Mouse (Mus musculus) limb, embryonic 15.5 days (tissue): ENCODE results near the gene Batf3. TPM values are rescaled to one million over a fixed set of nuclear protein-coding genes. Genes with fewer than 3 reads are reported as not detected.

Experiments
- ATAC-seq: fragments of 200-750 bp; cut with Nextera tagmentation; 2 replicates; pipeline ENCODE4 v1.8.0; 2017; ENCODE audit warnings: low read depth, moderate TSS enrichment; ENCODE audit not compliant: insufficient number of reproducible peaks, low FRiP score, low TSS enrichment
- H3K27ac ChIP-seq: fragments of 300-500 bp; sonication (generic); 2 replicates; pipeline ENCODE4 v1.5.1; 2015; ENCODE audit warnings: moderate library complexity, mild to moderate bottlenecking, inconsistent platforms
- H3K27me3 ChIP-seq: fragments of 300-500 bp; sonication (generic); 2 replicates; pipeline ENCODE4 v1.6.1; 2015; ENCODE audit warnings: inconsistent platforms
- H3K36me3 ChIP-seq: fragments of 300-500 bp; sonication (generic); 2 replicates; pipeline ENCODE4 v1.6.1; 2015; ENCODE audit warnings: inconsistent platforms
- H3K4me1 ChIP-seq: fragments of 300-500 bp; sonication (generic); 2 replicates; pipeline ENCODE4 v1.6.1; 2015; ENCODE audit warnings: inconsistent platforms
- H3K4me2 ChIP-seq: fragments of 300-500 bp; sonication (generic); 2 replicates; pipeline ENCODE4 v1.6.1; 2015; ENCODE audit warnings: mild to moderate bottlenecking, inconsistent platforms
- H3K4me3 ChIP-seq: fragments of 300-500 bp; sonication (generic); 2 replicates; pipeline ENCODE4 v1.5.1; 2015; ENCODE audit warnings: mild to moderate bottlenecking, inconsistent platforms
- H3K9ac ChIP-seq: fragments of 300-500 bp; sonication (generic); 2 replicates; pipeline ENCODE4 v1.6.1; 2015; ENCODE audit warnings: inconsistent platforms
- H3K9me3 ChIP-seq: fragments of 300-500 bp; sonication (generic); 2 replicates; pipeline ENCODE4 v1.6.1; 2016; ENCODE audit warnings: inconsistent platforms
- WGBS: fragments of 180-500 bp; shearing (Covaris S2); methylation state at CpG from one replicate; pipeline ENCODE4 v1.1.7; 2015; 5-methylcytosine and 5-hydroxymethylcytosine counted together
- polyA plus RNA-seq: library from polyadenylated mRNA; unstranded; fragments of >200 nt; fragmentation: Nextera tagmentation; extraction: Ambion mirVana; gene quantifications from 2 replicates; pipeline ENCODE4 v1.2.1, GENCODE M21; 2015

Batf3 gene
- polyA plus RNA-seq, 1 experiment from 2014 or later, result 12.8 TPM

DNA sequence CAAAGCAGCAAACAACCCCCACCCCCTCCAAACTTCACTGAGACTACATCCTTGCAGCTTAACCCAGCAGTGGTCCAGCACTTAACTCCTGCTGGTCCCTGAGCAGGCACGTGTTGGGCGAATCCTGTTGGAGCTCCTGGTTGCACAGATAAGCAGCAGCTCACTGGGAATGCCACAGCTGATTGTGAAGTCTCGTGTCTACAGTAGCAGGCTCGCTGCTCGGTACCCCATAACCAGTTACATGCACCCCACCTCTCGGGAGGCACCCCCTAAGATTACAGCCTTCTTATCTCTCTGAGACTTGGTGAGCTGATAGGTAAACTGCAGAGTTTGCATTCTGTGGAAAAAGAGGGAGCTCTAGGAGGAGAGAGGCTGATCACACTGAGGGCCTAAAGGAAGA, 8.3 kb upstream of the Batf3 start:
- peaks cover 10% of the 10 kb centered on the region; the same call in 1 of the 2 replicates for H3K4me1 ChIP-seq
- no peak overlapping the region for H3K27ac ChIP-seq
- no peaks in the 10 kb centered on the region for H3K27me3 ChIP-seq
- no peak overlapping the region for H3K4me3 ChIP-seq
- no peaks in the 10 kb centered on the region for H3K9me3 ChIP-seq
- no peak overlapping the region for H3K9ac ChIP-seq
- 0 out of 2 replicates have a peak, but pooled peaks cover 2% of the 10 kb centered on the region for H3K36me3 ChIP-seq
- 80% methylated on average over 6 of the region's 6 CpGs for WGBS
- no peak for ATAC-seq
- no peak overlapping the region for H3K4me2 ChIP-seq

DNA sequence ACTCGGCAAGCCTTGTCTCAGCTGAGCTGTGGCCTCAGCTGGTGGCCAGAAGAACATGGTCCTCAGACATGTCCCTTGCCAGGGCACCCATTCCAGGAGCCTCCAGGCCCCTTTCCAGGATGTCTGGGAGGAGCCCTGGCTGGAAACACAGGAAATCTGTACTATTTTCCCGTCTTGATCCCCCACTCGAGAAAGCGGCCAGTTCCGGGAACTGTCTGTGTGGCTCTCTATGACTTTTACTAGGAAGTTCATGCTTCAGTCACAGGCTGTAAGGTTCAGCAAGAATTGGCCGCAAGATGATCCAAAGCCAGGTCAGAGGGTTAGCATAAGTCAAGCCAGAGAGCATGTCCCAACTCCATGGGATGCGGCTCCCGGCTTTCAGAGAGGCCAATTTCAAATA, 5.6 kb upstream of the Batf3 start:
- Histone ChIP-seq H3K9ac (no peak overlapping the region), H3K4me3 (no peak overlapping the region), H3K4me2 (no peak overlapping the region), H3K36me3 (no peaks in the 10 kb centered on the region), H3K27me3 (no peaks in the 10 kb centered on the region), H3K27ac (no peak overlapping the region), H3K9me3 (no peaks in the 10 kb centered on the region), H3K4me1 (peaks cover 6% of the 10 kb centered on the region; the same call in 1 of the 2 replicates)
- ATAC-seq, result no peak
- WGBS, result 70% methylated on average over 8 of the region's 8 CpGs

DNA sequence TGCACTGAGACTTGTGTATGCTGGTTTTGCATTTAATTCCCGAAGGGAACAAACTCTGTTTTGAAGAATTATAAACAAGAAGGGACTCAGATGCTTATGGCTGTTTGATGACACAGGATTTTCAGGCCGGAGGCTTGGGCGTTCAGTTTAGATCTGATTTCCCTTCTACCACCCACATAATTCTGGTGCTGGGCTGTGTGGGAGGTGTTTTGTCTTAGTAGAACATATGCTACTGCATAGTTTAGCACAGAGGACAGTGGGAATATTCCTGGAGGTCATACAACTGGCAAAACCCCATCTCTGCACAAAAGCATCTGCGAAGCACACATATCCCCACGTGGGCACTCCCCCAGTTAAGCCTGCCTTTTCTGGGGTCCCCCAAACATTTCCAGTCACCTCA, 4.1 kb upstream of the Batf3 start:
- Histone ChIP-seq H3K9ac (no peak overlapping the region), H3K9me3 (no peaks in the 10 kb centered on the region), H3K27me3 (no peaks in the 10 kb centered on the region; the same call in 1 of the 2 replicates), H3K4me1 (peaks cover 20% of the 10 kb centered on the region), H3K27ac (no peak overlapping the region), H3K36me3 (no peaks in the 10 kb centered on the region), H3K4me2 (no peak overlapping the region), H3K4me3 (no peak overlapping the region)
- ATAC-seq, result no peak
- WGBS, result 73% methylated on average over 5 of the region's 5 CpGs

DNA sequence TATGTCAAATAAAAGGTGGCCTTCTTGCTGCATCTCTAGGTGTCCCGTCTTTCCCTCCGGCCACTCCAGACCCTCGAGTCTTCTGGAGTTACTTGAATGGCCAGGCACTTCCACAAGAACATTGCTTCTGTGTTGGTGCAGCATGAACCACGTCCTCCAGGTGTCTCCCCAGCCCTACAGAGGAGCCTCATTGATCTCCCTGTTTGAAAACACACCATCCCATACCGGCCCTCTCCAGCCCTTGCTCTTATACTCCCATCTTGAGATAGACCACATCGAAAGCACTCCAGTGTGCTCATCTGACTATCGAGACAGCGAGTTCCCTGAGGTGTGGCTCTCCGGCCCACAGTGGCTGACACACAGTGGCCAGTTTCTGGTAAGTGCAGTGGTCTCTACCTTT, 2.6 kb upstream of the Batf3 start:
- no peak overlapping the region for H3K4me3 ChIP-seq
- no peak overlapping the region for H3K4me2 ChIP-seq
- peaks cover 31% of the 10 kb centered on the region for H3K4me1 ChIP-seq
- H3K36me3 ChIP-seq, result no peaks in the 10 kb centered on the region
- WGBS, result 70% methylated on average over 9 of the region's 9 CpGs
- ATAC-seq, result no peak
- H3K27ac ChIP-seq, result no peak overlapping the region
- H3K27me3 ChIP-seq, result peaks cover 8% of the 10 kb centered on the region; the same call in 1 of the 2 replicates
- H3K9me3 ChIP-seq, result no peaks in the 10 kb centered on the region
- no peak overlapping the region for H3K9ac ChIP-seq

DNA sequence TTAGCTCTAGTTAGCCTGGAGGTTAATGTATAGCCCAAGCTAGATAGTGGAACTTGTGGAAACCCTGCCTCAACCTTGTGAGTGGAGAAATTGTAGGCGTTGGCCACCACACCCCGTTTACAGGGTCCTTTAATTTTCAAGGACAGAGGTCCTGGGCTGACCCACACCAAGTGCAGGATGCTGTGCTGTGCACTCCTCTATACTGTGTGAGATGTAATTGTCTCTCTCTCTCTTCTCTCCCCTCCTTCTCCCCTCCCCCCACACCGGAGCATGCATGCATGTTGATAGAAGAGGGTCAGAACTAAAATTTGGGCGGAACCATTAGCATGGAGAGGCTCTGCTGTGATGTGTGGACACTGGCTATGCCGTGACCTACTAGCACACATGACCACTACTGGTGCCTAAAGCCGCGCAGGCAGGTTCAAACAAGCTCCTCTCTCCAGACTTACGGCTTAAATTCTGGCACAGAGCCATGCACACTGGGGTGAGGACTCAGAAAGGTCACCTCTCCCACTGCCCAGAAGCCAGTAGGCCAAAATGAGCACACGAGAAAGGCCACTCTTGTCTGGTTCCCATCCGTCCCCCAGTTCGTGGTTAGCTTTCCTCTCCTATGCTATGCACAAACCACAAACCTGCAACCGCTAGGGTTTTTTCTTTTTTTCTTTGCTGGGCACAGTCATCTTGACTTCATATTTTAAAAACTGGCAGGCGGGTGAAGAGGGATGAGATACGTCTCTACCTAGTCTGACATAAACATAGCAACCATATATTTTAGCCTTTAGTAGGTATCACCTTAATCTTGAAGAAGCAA, 571 bp upstream of the Batf3 start:
- Histone ChIP-seq H3K4me3 (peak overlapping the region; percentile 65), H3K9me3 (no peaks in the 10 kb centered on the region), H3K27me3 (peaks cover 8% of the 10 kb centered on the region; the same call in 1 of the 2 replicates), H3K9ac (no peak overlapping the region), H3K36me3 (no peaks in the 10 kb centered on the region), H3K4me2 (peak overlapping the region; percentile 99), H3K4me1 (peaks cover 27% of the 10 kb centered on the region), H3K27ac (no peak overlapping the region; the same call in 1 of the 2 replicates)
- ATAC-seq, result 0 out of 2 replicates have a peak, but pooled peaks have one; percentile 33
- whole genome bisulfite sequencing, result 41% methylated on average over 14 of the region's 14 CpGs

DNA sequence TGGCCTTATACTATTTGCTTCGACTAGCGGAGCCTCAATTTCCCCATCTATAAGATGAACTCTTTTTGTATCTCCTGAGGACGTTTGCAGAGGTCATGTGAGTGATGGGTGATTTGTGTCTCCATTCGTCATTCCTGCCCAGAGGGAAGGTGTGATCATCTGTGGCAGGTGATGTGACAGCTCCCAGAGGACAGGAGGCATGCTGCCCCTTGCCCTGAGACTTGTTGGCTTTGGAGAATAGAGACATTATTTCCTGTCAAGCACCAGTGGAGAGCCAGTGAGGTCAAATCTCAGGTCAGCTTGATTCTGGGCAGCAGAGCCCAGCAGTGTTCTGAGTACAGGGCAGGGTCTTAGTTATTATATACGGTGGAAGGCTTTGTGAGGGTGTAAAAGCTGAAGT, 1.5 kb downstream of the Batf3 start:
- no peak for ATAC-seq
- Histone ChIP-seq H3K27me3 (peaks cover 8% of the 10 kb centered on the region; the same call in 1 of the 2 replicates), H3K4me1 (peaks cover 27% of the 10 kb centered on the region), H3K36me3 (no peaks in the 10 kb centered on the region), H3K9ac (no peak overlapping the region), H3K4me3 (peak overlapping the region; percentile 65), H3K4me2 (peak overlapping the region; percentile 99), H3K27ac (no peak overlapping the region), H3K9me3 (no peaks in the 10 kb centered on the region)
- 35% methylated on average over 5 of the region's 5 CpGs for WGBS

DNA sequence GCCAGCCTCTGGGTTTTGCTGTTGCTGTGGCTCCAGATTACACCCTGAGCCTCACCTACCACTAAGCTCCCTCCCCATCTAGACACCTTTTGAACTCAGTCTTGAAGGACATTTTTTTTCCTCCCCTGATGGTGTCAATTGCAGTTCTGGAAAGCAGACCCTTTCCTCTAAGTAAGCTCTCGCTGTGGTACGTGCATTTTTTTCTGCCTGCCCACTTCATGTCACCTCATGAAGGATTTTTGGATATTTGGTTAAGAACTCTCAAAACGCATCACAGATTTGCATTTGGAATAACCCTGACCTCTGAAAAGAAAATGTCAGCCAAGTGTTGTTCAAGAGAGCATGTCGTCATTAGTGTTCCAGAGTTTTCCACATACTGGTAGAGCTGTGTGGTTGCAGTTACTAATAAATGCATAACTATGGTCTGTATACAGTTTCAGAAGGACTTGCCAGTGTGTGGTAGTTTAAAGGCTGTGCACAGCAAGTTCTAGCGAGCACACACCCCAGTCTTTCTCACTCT, 2.2 kb downstream of the Batf3 start:
- no peak for ATAC-seq
- H3K4me1 ChIP-seq, result peaks cover 27% of the 10 kb centered on the region
- no peak overlapping the region for H3K4me3 ChIP-seq
- H3K27ac ChIP-seq, result no peak overlapping the region
- 0 out of 2 replicates have a peak overlapping the region, but pooled peaks have one; percentile 1 for H3K4me2 ChIP-seq
- no peaks in the 10 kb centered on the region for H3K9me3 ChIP-seq
- WGBS, result 45% methylated on average over 5 of the region's 5 CpGs
- H3K9ac ChIP-seq, result no peak overlapping the region
- peaks cover 8% of the 10 kb centered on the region; the same call in 1 of the 2 replicates for H3K27me3 ChIP-seq
- no peaks in the 10 kb centered on the region for H3K36me3 ChIP-seq

DNA sequence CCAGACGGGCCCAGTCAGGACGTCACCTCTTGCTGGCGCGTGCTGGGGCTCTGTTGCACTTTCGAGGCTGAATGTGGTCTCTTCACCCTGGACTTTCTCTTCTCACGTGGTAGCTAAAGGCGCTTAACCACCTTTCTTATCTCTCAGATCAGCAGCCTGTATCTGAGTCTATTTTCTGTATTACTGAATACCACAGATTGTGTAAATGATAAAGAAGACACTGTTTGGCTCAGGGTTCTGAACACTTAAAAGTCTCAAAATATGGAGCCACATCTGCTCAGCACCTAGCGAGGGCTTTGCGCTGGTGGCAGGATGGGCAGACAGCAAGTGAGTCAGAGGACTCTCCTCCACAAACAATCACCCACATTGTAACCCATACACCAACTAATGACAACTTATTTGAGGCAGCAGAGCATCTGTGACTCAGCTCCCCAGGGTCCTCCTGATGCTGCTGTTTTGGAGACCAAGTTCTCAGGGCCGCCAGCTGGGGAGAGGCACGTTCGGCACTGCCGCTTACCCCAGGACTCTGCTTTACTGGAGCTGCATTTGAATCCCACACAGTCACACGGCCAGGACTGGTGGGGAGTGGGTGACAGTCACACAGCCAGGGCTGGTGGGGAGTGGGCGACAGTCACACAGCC, 5.2 kb downstream of the Batf3 start:
- H3K9ac ChIP-seq, result no peak overlapping the region
- no peak overlapping the region for H3K27ac ChIP-seq
- peaks cover 16% of the 10 kb centered on the region for H3K4me1 ChIP-seq
- H3K27me3 ChIP-seq, result peaks cover 8% of the 10 kb centered on the region; the same call in 1 of the 2 replicates
- 72% methylated on average over 15 of the region's 15 CpGs for WGBS
- no peak for ATAC-seq
- H3K4me3 ChIP-seq, result no peak overlapping the region
- no peaks in the 10 kb centered on the region for H3K9me3 ChIP-seq
- no peak overlapping the region for H3K4me2 ChIP-seq
- no peaks in the 10 kb centered on the region for H3K36me3 ChIP-seq

DNA sequence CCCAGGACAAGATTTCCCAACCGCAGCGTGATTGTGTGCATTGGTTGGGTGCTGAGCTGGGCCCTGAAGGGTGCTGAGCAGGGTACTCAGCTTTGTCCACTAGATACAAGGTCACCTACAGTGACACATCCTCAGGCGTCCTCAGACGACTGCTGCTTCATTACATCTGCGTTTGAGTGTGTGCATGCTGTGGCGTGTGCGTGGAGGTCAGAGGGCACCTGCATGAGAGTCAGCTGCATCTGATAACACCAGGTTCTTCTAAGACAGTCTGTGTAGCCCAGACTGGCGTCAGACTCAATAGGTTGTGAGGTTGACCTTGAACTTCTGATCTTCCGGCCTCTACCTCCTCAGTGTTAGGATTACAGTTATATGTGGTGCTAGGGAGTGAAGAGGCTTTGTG, 7.6 kb downstream of the Batf3 start:
- 78% methylated on average over 9 of the region's 9 CpGs for WGBS
- Histone ChIP-seq H3K36me3 (no peaks in the 10 kb centered on the region), H3K9me3 (no peaks in the 10 kb centered on the region), H3K4me2 (no peak overlapping the region), H3K4me3 (no peak overlapping the region), H3K4me1 (no peaks in the 10 kb centered on the region), H3K27ac (no peak overlapping the region), H3K9ac (no peak overlapping the region), H3K27me3 (no peaks in the 10 kb centered on the region)
- no peak for ATAC-seq

DNA sequence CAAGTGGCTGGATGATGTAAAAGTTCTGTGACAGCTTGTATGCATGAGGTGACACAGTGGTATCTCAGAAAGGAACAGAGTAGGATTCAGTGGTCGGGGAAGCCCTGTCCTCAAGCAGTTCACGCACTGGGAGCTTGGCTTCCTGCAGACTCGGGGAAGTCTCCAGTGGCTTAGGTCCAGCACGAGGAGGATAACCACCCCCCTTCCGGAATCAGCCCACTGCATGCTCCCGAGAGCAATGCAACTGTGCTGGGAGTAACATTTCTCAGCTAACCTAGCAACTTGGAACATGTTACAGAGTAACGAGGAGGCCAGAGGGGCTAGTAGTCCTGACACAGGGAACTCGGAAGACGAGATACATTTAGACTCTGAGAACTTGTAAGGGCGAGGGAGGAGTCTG, 9.7 kb downstream of the Batf3 start:
- Histone ChIP-seq H3K9ac (no peak overlapping the region), H3K27ac (no peak overlapping the region), H3K4me3 (no peak overlapping the region), H3K27me3 (no peaks in the 10 kb centered on the region), H3K9me3 (no peaks in the 10 kb centered on the region), H3K36me3 (no peaks in the 10 kb centered on the region), H3K4me1 (no peaks in the 10 kb centered on the region), H3K4me2 (no peak overlapping the region)
- 58% methylated on average over 10 of the region's 10 CpGs for WGBS
- no peak for ATAC-seq

DNA sequence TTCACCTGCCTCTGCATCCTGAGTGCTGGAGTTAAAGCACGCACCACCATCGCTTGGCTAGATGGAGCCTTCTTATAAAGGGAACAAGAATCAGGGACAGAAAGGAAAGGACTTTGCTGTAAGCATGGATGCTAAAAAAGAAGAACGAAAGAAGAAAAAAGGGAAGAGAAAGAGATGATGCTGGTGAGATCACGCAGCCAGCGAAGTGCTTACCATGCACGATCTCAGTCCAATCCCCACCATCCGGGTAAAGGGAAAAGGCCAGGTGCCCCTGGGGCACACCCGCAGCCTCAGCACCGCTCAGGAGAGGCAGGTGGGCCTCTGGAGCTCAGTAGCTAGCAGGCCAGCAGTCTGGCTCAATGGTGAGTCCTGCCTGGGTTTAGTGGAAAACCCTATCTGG, 12.3 kb downstream of the Batf3 start:
- no peaks in the 10 kb centered on the region for H3K27me3 ChIP-seq
- H3K36me3 ChIP-seq, result no peaks in the 10 kb centered on the region
- H3K9ac ChIP-seq, result no peak overlapping the region
- H3K4me3 ChIP-seq, result no peak overlapping the region
- 86% methylated on average over 9 of the region's 9 CpGs for WGBS
- no peaks in the 10 kb centered on the region for H3K4me1 ChIP-seq
- no peak for ATAC-seq
- H3K4me2 ChIP-seq, result no peak overlapping the region
- no peak overlapping the region for H3K27ac ChIP-seq
- no peaks in the 10 kb centered on the region for H3K9me3 ChIP-seq

DNA sequence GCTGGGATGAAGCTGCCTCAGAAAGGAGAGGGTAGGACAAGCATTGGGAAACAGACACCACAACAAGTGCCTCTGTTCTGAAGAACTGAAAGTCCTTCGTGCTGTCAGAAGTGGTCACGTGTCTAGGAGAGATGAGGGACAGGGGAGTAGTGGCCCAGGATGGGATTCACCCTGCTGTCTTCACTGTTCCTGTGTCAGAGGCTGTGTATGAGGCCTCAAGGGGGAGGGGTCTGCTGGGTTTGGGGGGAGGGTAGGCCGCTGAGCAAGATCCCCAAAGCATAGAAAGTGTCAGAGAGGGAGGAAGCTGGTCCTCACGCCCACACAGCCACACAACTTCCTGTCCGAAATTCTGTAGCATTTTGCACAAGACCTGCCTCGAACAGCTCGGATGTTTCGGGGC, 13.5 kb downstream of the Batf3 start:
- Histone ChIP-seq H3K36me3 (no peaks in the 10 kb centered on the region), H3K4me1 (no peaks in the 10 kb centered on the region), H3K4me3 (no peak overlapping the region), H3K9me3 (no peaks in the 10 kb centered on the region), H3K9ac (no peak overlapping the region), H3K27me3 (no peaks in the 10 kb centered on the region), H3K27ac (no peak overlapping the region), H3K4me2 (no peak overlapping the region)
- no peak for ATAC-seq
- WGBS, result 56% methylated on average over 8 of the region's 8 CpGs
